Mouse (Mus musculus) liver, embryonic 14.5 days (tissue): ENCODE data around the gene Tsc22d1.

ENCODE experiments used
- CTCF ChIP-seq: IDR thresholded peaks from 2 replicates; pipeline ENCODE4 v1.5.1; 2016; ENCODE audit warnings: antibody characterized with exemption, low read depth, control low read depth
- EP300 ChIP-seq: IDR thresholded peaks from 2 replicates; pipeline ENCODE4 v1.6.1; 2016; ENCODE audit warnings: antibody characterized with exemption, low read depth

DNA sequence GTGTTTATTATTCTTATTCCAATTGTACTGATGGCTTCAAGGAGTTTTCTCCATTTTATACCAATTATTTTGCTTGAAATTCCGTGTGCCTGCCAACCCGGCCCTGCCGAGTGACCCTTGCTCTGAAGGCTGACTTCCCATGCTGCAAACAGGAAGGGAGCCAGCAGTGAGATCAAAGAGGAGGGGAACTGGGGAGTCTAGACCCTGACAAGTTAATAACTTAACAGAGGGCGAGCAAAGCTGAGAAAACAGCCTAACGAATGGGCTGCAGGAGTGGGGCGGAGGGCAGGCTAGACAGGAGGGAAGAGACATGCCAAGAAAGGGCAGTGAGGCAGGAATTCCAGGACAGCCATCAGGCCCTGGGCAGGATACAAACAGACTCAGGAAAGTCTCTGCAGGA is 122.2 kb downstream of the Tsc22d1 start:
- no peak for TF ChIP-seq CTCF
- TF ChIP-seq EP300 = no peak
